Comparison of ENCODE assay signal across 27 mouse cellular contexts in the genomic region with DNA sequence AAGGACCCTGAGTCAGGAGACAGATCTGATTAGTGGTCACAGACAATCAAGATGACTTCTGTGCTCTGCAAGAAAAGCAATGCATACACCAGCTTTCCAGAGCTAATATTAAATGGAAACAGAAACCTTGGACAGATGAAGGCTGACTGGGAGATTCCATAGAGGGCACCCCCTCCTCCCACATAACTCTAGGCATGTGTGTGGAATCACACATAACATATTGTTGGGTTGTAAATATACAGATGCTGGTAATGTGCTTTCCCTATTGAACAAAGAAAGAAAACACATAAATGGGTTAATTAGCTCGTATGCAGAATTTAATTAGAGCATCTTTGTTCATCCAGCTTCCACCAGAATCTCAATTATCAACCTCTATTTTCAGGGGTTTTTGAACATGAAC. TPM values are rescaled to one million over a fixed set of nuclear protein-coding genes. Genes with fewer than 3 reads are reported as not detected.
A peak's percentile ranks its signal among the peaks of the same experiment; 100 is the strongest.
DNase-seq lines count a peak whose midpoint lies in the region; ATAC-seq lines count a peak whose summit lies in the region.
"Had no signal": no experiment of that assay in that cellular context is flagged by ENCODE, and none has a peak within 500 bp of the region (broad histone marks: within the 10 kb centered on the region; RNA-seq: fewer than 3 reads in every experiment).

No protein-coding gene starts in this region.

- no peaks in the 10 kb centered on the region for H3K36me3 ChIP-seq in forebrain, embryonic 13.5 days (ENCODE audit: poor library complexity, severe bottlenecking)
- H3K36me3 ChIP-seq in forebrain, embryonic 10.5 days (replicated peaks): no peaks in the 10 kb centered on the region
- H3K36me3 ChIP-seq in forebrain, embryonic 15.5 days: no peaks in the 10 kb centered on the region
- H3K36me3 ChIP-seq in forebrain, embryonic 11.5 days (ENCODE audit: control insufficient read depth, insufficient read depth, low read length): no peaks in the 10 kb centered on the region
- H3K36me3 ChIP-seq in neural tube, embryonic 13.5 days: no peaks in the 10 kb centered on the region
- no peaks in the 10 kb centered on the region for H3K36me3 ChIP-seq in neural tube, embryonic 15.5 days
- H3K36me3 ChIP-seq: embryonic facial prominence, embryonic 13.5 days; embryonic facial prominence, embryonic 15.5 days; G1E had no signal

- no peaks in the 10 kb centered on the region for H3K27me3 ChIP-seq in forebrain, embryonic 13.5 days
- H3K27me3 ChIP-seq in forebrain, embryonic 10.5 days (ENCODE audit: poor library complexity, severe bottlenecking): no peaks in the 10 kb centered on the region
- no peaks in the 10 kb centered on the region for H3K27me3 ChIP-seq in forebrain, embryonic 15.5 days
- H3K27me3 ChIP-seq in forebrain, embryonic 11.5 days (ENCODE audit: control insufficient read depth, insufficient read depth, low read length): no peaks in the 10 kb centered on the region
- no peaks in the 10 kb centered on the region for H3K27me3 ChIP-seq in neural tube, embryonic 13.5 days
- no peaks in the 10 kb centered on the region for H3K27me3 ChIP-seq in neural tube, embryonic 15.5 days (replicated peaks)
- H3K27me3 ChIP-seq: CH12.LX; embryonic facial prominence, embryonic 13.5 days; embryonic facial prominence, embryonic 15.5 days; Patski had no signal

- 0 out of 2 replicates have a peak overlapping the region, but pooled peaks have one; percentile 19 for H3K27ac ChIP-seq in forebrain, embryonic 13.5 days
- no peak overlapping the region for H3K27ac ChIP-seq in forebrain, embryonic 10.5 days
- H3K27ac ChIP-seq in forebrain, embryonic 15.5 days (replicated peaks): no peak overlapping the region
- no peak overlapping the region for H3K27ac ChIP-seq in forebrain, embryonic 11.5 days (ENCODE audit: low read depth, low read length)
- H3K27ac ChIP-seq in neural tube, embryonic 13.5 days (replicated peaks): peak overlapping the region; percentile 59; the same call in 1 of the 2 replicates
- H3K27ac ChIP-seq in neural tube, embryonic 15.5 days (replicated peaks): no peak overlapping the region
- H3K27ac ChIP-seq: embryonic facial prominence, embryonic 13.5 days; embryonic facial prominence, embryonic 15.5 days had no signal

- H3K9ac ChIP-seq in forebrain, embryonic 13.5 days: no peak overlapping the region
- no peak overlapping the region for H3K9ac ChIP-seq in forebrain, embryonic 15.5 days (replicated peaks)
- no peak overlapping the region for H3K9ac ChIP-seq in forebrain, embryonic 11.5 days (ENCODE audit: low read length)
- no peak overlapping the region for H3K9ac ChIP-seq in neural tube, embryonic 13.5 days
- no peak overlapping the region for H3K9ac ChIP-seq in neural tube, embryonic 15.5 days (replicated peaks)
- H3K9ac ChIP-seq: embryonic facial prominence, embryonic 13.5 days; embryonic facial prominence, embryonic 15.5 days had no signal

- H3K4me2 ChIP-seq in forebrain, embryonic 13.5 days: no peak overlapping the region
- H3K4me2 ChIP-seq in forebrain, embryonic 15.5 days (replicated peaks): no peak overlapping the region
- no peak overlapping the region for H3K4me2 ChIP-seq in forebrain, embryonic 11.5 days (ENCODE audit: low read depth, low read length, severe bottlenecking)
- H3K4me2 ChIP-seq in neural tube, embryonic 13.5 days: no peak overlapping the region
- H3K4me2 ChIP-seq in neural tube, embryonic 15.5 days: no peak overlapping the region
- H3K4me2 ChIP-seq: embryonic facial prominence, embryonic 13.5 days; embryonic facial prominence, embryonic 15.5 days had no signal

- no peaks in the 10 kb centered on the region for H3K9me3 ChIP-seq in forebrain, embryonic 13.5 days (replicated peaks)
- H3K9me3 ChIP-seq in forebrain, embryonic 10.5 days: no peaks in the 10 kb centered on the region
- H3K9me3 ChIP-seq in forebrain, embryonic 15.5 days: no peaks in the 10 kb centered on the region
- H3K9me3 ChIP-seq in forebrain, embryonic 11.5 days (ENCODE audit: control insufficient read depth, low read length): no peaks in the 10 kb centered on the region
- no peaks in the 10 kb centered on the region for H3K9me3 ChIP-seq in neural tube, embryonic 13.5 days
- no peaks in the 10 kb centered on the region for H3K9me3 ChIP-seq in neural tube, embryonic 15.5 days (replicated peaks)
- H3K9me3 ChIP-seq: embryonic facial prominence, embryonic 13.5 days; embryonic facial prominence, embryonic 15.5 days; G1E had no signal

- no peak overlapping the region for H3K4me3 ChIP-seq in forebrain, embryonic 13.5 days
- H3K4me3 ChIP-seq in forebrain, embryonic 10.5 days: no peak overlapping the region
- no peak overlapping the region for H3K4me3 ChIP-seq in forebrain, embryonic 15.5 days
- no peak overlapping the region for H3K4me3 ChIP-seq in forebrain, embryonic 11.5 days (ENCODE audit: low read depth, low read length)
- H3K4me3 ChIP-seq in neural tube, embryonic 13.5 days: no peak overlapping the region
- H3K4me3 ChIP-seq in neural tube, embryonic 15.5 days (replicated peaks): no peak overlapping the region
- H3K4me3 ChIP-seq: embryonic facial prominence, embryonic 13.5 days; embryonic facial prominence, embryonic 15.5 days; erythroblast, embryonic 14.5 days had no signal

- DNase-seq in forebrain, embryonic 10.5 days (ENCODE audit: extremely low spot score, low spot score): no peak
- no peak for DNase-seq in forebrain, embryonic 11.5 days (ENCODE audit: low spot score)
- DNase-seq in neural tube, embryonic 10.5 days (ENCODE audit: extremely low spot score, low spot score): no peak
- no peak for DNase-seq in right cerebral cortex, postnatal 4 days
- DNase-seq: adrenal gland, adult 8-10 months; adrenal gland, postnatal 14 days; adrenal gland, postnatal 36 days; B cell, adult 2 months; cerebellum, adult 11 months; cerebellum, adult 18-20 months; cerebellum, adult 8-10 months; cerebellum, adult 9-11 months; cerebellum, postnatal 14 days; cerebellum, postnatal 36 days; embryo, embryonic 11 days had no signal

- peak; percentile 85 for ATAC-seq in forebrain, embryonic 13.5 days
- ATAC-seq in forebrain, embryonic 15.5 days (replicated peaks): peak; percentile 75
- ATAC-seq in forebrain, embryonic 11.5 days (replicated peaks; ENCODE audit: low FRiP score): no peak; the same call in 1 of the 2 replicates
- no peak for ATAC-seq in neural tube, embryonic 13.5 days (ENCODE audit: low read depth)
- 0 out of 2 replicates have a peak, but pooled peaks have one; percentile 28 for ATAC-seq in neural tube, embryonic 15.5 days (ENCODE audit: low FRiP score)
- ATAC-seq: activated CD4-positive, CD25-positive, alpha-beta regulatory T cell, adult 4 months; CD4-positive, CD25-positive, alpha-beta regulatory T cell, adult 4 months; Patski had no signal

- peaks cover 7% of the 10 kb centered on the region for H3K4me1 ChIP-seq in forebrain, embryonic 13.5 days
- H3K4me1 ChIP-seq in forebrain, embryonic 10.5 days: no peaks in the 10 kb centered on the region
- H3K4me1 ChIP-seq in forebrain, embryonic 15.5 days: peaks cover 4% of the 10 kb centered on the region; the same call in 1 of the 2 replicates
- H3K4me1 ChIP-seq in forebrain, embryonic 11.5 days (replicated peaks; ENCODE audit: control insufficient read depth, insufficient read depth, low read length): no peaks in the 10 kb centered on the region
- 0 out of 2 replicates have a peak, but pooled peaks cover 4% of the 10 kb centered on the region for H3K4me1 ChIP-seq in neural tube, embryonic 13.5 days (replicated peaks)
- no peaks in the 10 kb centered on the region for H3K4me1 ChIP-seq in neural tube, embryonic 15.5 days
- H3K4me1 ChIP-seq: embryonic facial prominence, embryonic 13.5 days; embryonic facial prominence, embryonic 15.5 days had no signal

- 31% methylated on average over 1 of the region's 1 CpGs for WGBS in forebrain, embryonic 13.5 days
- WGBS in forebrain, embryonic 10.5 days: 59% methylated on average over 1 of the region's 1 CpGs
- WGBS in forebrain, embryonic 15.5 days: 13% methylated on average over 1 of the region's 1 CpGs
- WGBS in forebrain, embryonic 11.5 days: 48% methylated on average over 1 of the region's 1 CpGs
- WGBS in neural tube, embryonic 13.5 days: 30% methylated on average over 1 of the region's 1 CpGs
- 30% methylated on average over 1 of the region's 1 CpGs for WGBS in neural tube, embryonic 15.5 days

RNA-seq across cellular contexts. Expression of a gene that starts 26.8 kb away (rescaled TPM):
- 0.62 and 0.81 TPM in 2 replicates for polyA plus RNA-seq in forebrain, embryonic 13.5 days (2015; fragmentation: Nextera tagmentation; extraction: Ambion mirVana)
- polyA plus RNA-seq in forebrain, embryonic 10.5 days (2016; fragmentation: Nextera tagmentation; extraction: Ambion mirVana): 0.21 and 0.27 TPM in 2 replicates
- 1.2 and 1.4 TPM in 2 replicates for polyA plus RNA-seq in forebrain, embryonic 15.5 days (2015; fragmentation: Nextera tagmentation; extraction: Ambion mirVana)
- 0.94 and 1.2 TPM in 2 replicates for polyA plus RNA-seq in forebrain, embryonic 11.5 days (2014; fragmentation: Nextera tagmentation; extraction: Ambion mirVana)
- polyA plus RNA-seq in neural tube, embryonic 13.5 days (2015; fragmentation: Nextera tagmentation; extraction: Ambion mirVana): 2.7 and 2.8 TPM in 2 replicates
- polyA plus RNA-seq in neural tube, embryonic 15.5 days (2015; fragmentation: Nextera tagmentation; extraction: Ambion mirVana): 2.5 and 3.9 TPM in 2 replicates
- polyA plus RNA-seq: activated CD4-positive, CD25-positive, alpha-beta regulatory T cell, adult 4 months; CD4-positive, CD25-positive, alpha-beta regulatory T cell, adult 4 months; erythroblast, embryonic 14.5 days; G1E had no signal

Comparison
In these comparisons a context has a peak if more than half of its experiments do, and no peak if none do; other contexts are left out.
1. ATAC-seq: peak in forebrain, embryonic 13.5 days (single experiment), forebrain, embryonic 15.5 days (single experiment) and neural tube, embryonic 15.5 days (single experiment); none in forebrain, embryonic 11.5 days (single experiment) and neural tube, embryonic 13.5 days (single experiment).
2. H3K27ac ChIP-seq: peak in forebrain, embryonic 13.5 days (single experiment) and neural tube, embryonic 13.5 days (single experiment); none in forebrain, embryonic 10.5 days (single experiment), forebrain, embryonic 15.5 days (single experiment), forebrain, embryonic 11.5 days (single experiment) and neural tube, embryonic 15.5 days (single experiment).